In genomic region chr9:75071029-75071705, GRCm38 (mm10) we compare ENCODE assay signal across 8 mouse cellular contexts. TPM values are rescaled to one million over a fixed set of nuclear protein-coding genes. Genes with fewer than 3 reads are reported as not detected.
DNase-seq lines count a peak whose midpoint lies in the region; ATAC-seq and TF ChIP-seq lines count a peak whose summit lies in the region.

No protein-coding gene starts in this region.

- H3K4me2 ChIP-seq in embryonic facial prominence, embryonic 14.5 days (ENCODE audit: low read depth, low read length) = peak overlapping the region; percentile 69
- H3K4me2 ChIP-seq in limb, embryonic 15.5 days = peak overlapping the region; percentile 91
- peak overlapping the region; percentile 78 for H3K4me2 ChIP-seq in midbrain, postnatal 0 days (ENCODE audit: low read depth, low read length, poor library complexity, severe bottlenecking)

- under 1% methylated on average over 87 of the region's 92 CpGs for WGBS in bone marrow, adult 2 months
- WGBS in embryonic facial prominence, embryonic 14.5 days = 0% methylated on average over 12 of the region's 92 CpGs
- WGBS in limb, embryonic 15.5 days = under 1% methylated on average over 68 of the region's 92 CpGs
- 0% methylated on average over 47 of the region's 92 CpGs for WGBS in midbrain, postnatal 0 days

- peak overlapping the region; percentile 79 for H3K4me3 ChIP-seq in bone marrow, adult 2 months (replicated peaks; ENCODE audit: control insufficient read depth, low read depth, low read length)
- H3K4me3 ChIP-seq in embryonic facial prominence, embryonic 14.5 days (ENCODE audit: low read depth, low read length) = peak overlapping the region; percentile 76
- peak overlapping the region; percentile 84 for H3K4me3 ChIP-seq in limb, embryonic 15.5 days
- peak overlapping the region; percentile 74 for H3K4me3 ChIP-seq in midbrain, postnatal 0 days (ENCODE audit: low read depth, low read length)

- no peaks in the 10 kb centered on the region for H3K9me3 ChIP-seq in embryonic facial prominence, embryonic 14.5 days (ENCODE audit: control insufficient read depth, low read length)
- H3K9me3 ChIP-seq in limb, embryonic 15.5 days = no peaks in the 10 kb centered on the region
- no peaks in the 10 kb centered on the region for H3K9me3 ChIP-seq in midbrain, postnatal 0 days (ENCODE audit: low read length)

- peak; percentile 95 for DNase-seq in A20 (ENCODE audit: low read depth, low spot score)
- peak; percentile 89 for DNase-seq in embryonic facial prominence, embryonic 14.5 days (ENCODE audit: low spot score)
- DNase-seq in heart, adult 9 months (ENCODE audit: low spot score in 2 of 2) = peak; percentile 75 to 78
- DNase-seq in kidney, adult 9 months = peak; percentile 55
- DNase-seq in midbrain, postnatal 0 days (ENCODE audit: low spot score) = peak; percentile 84
- DNase-seq in spleen, postnatal 10 days (ENCODE audit: low spot score in 2 of 2) = peak; percentile 66 to 77

- H3K36me3 ChIP-seq in embryonic facial prominence, embryonic 14.5 days (ENCODE audit: control insufficient read depth, insufficient read depth, low read length) = no peaks in the 10 kb centered on the region
- no peaks in the 10 kb centered on the region for H3K36me3 ChIP-seq in limb, embryonic 15.5 days
- no peaks in the 10 kb centered on the region for H3K36me3 ChIP-seq in midbrain, postnatal 0 days (ENCODE audit: insufficient read depth, low read length)

- H3K27ac ChIP-seq in bone marrow, adult 2 months (ENCODE audit: control insufficient read depth, insufficient read depth, low read depth, low read length, poor library complexity) = peak overlapping the region; percentile 97
- H3K27ac ChIP-seq in embryonic facial prominence, embryonic 14.5 days (replicated peaks; ENCODE audit: low read depth, low read length) = peak overlapping the region; percentile 93
- H3K27ac ChIP-seq in limb, embryonic 15.5 days = peak overlapping the region; percentile 93
- H3K27ac ChIP-seq in midbrain, postnatal 0 days (ENCODE audit: low read depth, low read length) = peak overlapping the region; percentile 96

- peak; percentile 44; the same call in 1 of the 2 replicates for TF ChIP-seq POLR2A in bone marrow, adult 2 months (IDR thresholded peaks at IDR 0.05; ENCODE audit: borderline replicate concordance, control insufficient read depth, low read depth, low read length)

- peak; percentile 97 for ATAC-seq in embryonic facial prominence, embryonic 14.5 days (ENCODE audit: low read depth)
- ATAC-seq in limb, embryonic 15.5 days (ENCODE audit: insufficient number of reproducible peaks, low FRiP score, low TSS enrichment, low read depth) = peak; percentile 95
- peak; percentile 93 for ATAC-seq in midbrain, postnatal 0 days (ENCODE audit: low FRiP score)

- no peaks in the 10 kb centered on the region for H3K27me3 ChIP-seq in embryonic facial prominence, embryonic 14.5 days (replicated peaks; ENCODE audit: control insufficient read depth, insufficient read depth, low read length)
- no peaks in the 10 kb centered on the region for H3K27me3 ChIP-seq in limb, embryonic 15.5 days
- no peaks in the 10 kb centered on the region for H3K27me3 ChIP-seq in midbrain, postnatal 0 days (ENCODE audit: insufficient read depth, low read length)

- H3K4me1 ChIP-seq in bone marrow, adult 2 months (ENCODE audit: control insufficient read depth, insufficient read depth, low read length) = no peaks in the 10 kb centered on the region; the same call in 1 of the 2 replicates
- peaks cover 8% of the 10 kb centered on the region; the same call in 1 of the 2 replicates for H3K4me1 ChIP-seq in embryonic facial prominence, embryonic 14.5 days (ENCODE audit: control insufficient read depth, insufficient read depth, low read length)
- peaks cover 12% of the 10 kb centered on the region for H3K4me1 ChIP-seq in limb, embryonic 15.5 days
- peaks cover 9% of the 10 kb centered on the region for H3K4me1 ChIP-seq in midbrain, postnatal 0 days (ENCODE audit: insufficient read depth, low read length)

- H3K9ac ChIP-seq in embryonic facial prominence, embryonic 14.5 days (ENCODE audit: low read depth, low read length) = peak overlapping the region; percentile 81
- peak overlapping the region; percentile 77 for H3K9ac ChIP-seq in limb, embryonic 15.5 days
- peak overlapping the region; percentile 98 for H3K9ac ChIP-seq in midbrain, postnatal 0 days (replicated peaks; ENCODE audit: low read length, poor library complexity, severe bottlenecking)

- TF ChIP-seq CTCF in bone marrow, adult 2 months (IDR thresholded peaks at IDR 0.05; ENCODE audit: control insufficient read depth, insufficient read depth, low read length) = 0 out of 2 replicates have a peak, but pooled peaks have one; percentile 3
- peak; percentile 43 for TF ChIP-seq CTCF in midbrain, postnatal 0 days (IDR thresholded peaks at IDR 0.05)

RNA-seq across cellular contexts. Expression of gene Myo5a, which starts 0.4 kb away (rescaled TPM):
- polyA plus RNA-seq in bone marrow, adult 2 months (2011; ENCODE audit: insufficient read depth, insufficient read length, low replicate concordance, missing spikeins) = 9.8 and 16.8 TPM in 2 replicates
- polyA plus RNA-seq in embryonic facial prominence, embryonic 14.5 days (2014; fragmentation: Nextera tagmentation; extraction: Ambion mirVana) = 25.1 and 25.7 TPM in 2 replicates
- 15.3 and 17.8 TPM in 2 replicates for polyA plus RNA-seq in limb, embryonic 15.5 days (2015; fragmentation: Nextera tagmentation; extraction: Ambion mirVana)
- total RNA-seq in midbrain, postnatal 0 days (2014; rRNA removed) = 125 and 160 TPM in 2 replicates
- polyA plus RNA-seq in midbrain, postnatal 0 days (2015; fragmentation: Nextera tagmentation; extraction: Ambion mirVana) = 32.1 and 37.8 TPM in 2 replicates

RNA-seq across cellular contexts. Expression of gene Arpp19, which starts 33.8 kb away (rescaled TPM):
- 144 and 189 TPM in 2 replicates for polyA plus RNA-seq in bone marrow, adult 2 months (2011; ENCODE audit: insufficient read depth, insufficient read length, low replicate concordance, missing spikeins)
- polyA plus RNA-seq in embryonic facial prominence, embryonic 14.5 days (2014; fragmentation: Nextera tagmentation; extraction: Ambion mirVana) = 244 and 272 TPM in 2 replicates
- 255 and 269 TPM in 2 replicates for polyA plus RNA-seq in limb, embryonic 15.5 days (2015; fragmentation: Nextera tagmentation; extraction: Ambion mirVana)
- 94.0 and 96.9 TPM in 2 replicates for total RNA-seq in midbrain, postnatal 0 days (2014; rRNA removed)
- polyA plus RNA-seq in midbrain, postnatal 0 days (2015; fragmentation: Nextera tagmentation; extraction: Ambion mirVana) = 188 and 192 TPM in 2 replicates

Comparison
In these comparisons a context has a peak if more than half of its experiments do, and no peak if none do; other contexts are left out.
1. Peak in every context shown above with its lines: DNase-seq, ATAC-seq, H3K4me3 ChIP-seq and H3K27ac ChIP-seq.